Mouse (Mus musculus) spleen, adult 2 months (tissue): ENCODE data around the gene Zfand3. TPM values are rescaled to one million over a fixed set of nuclear protein-coding genes. Genes with fewer than 3 reads are reported as not detected.

Experiments
- DNase-seq, 2 experiments: peaks; one replicate each; pipeline versions ENCODE4 v3.0.0 to v3.0.0-alpha.2; 2012 to 2021; ENCODE audit warnings: low spot score in 2 of 2, low read depth in 1 of 2
- H3K27ac ChIP-seq: fragments of 200-500 bp; 2 replicates; pipeline ENCODE4 v1.5.1; 2012; ENCODE audit warnings: low read length, inconsistent platforms; ENCODE audit not compliant: insufficient read depth
- H3K27me3 ChIP-seq: fragments of 200-500 bp; 2 replicates; pipeline ENCODE4 v1.6.1; 2012; ENCODE audit warnings: mild to moderate bottlenecking, moderate library complexity, low read length, inconsistent platforms; ENCODE audit not compliant: control insufficient read depth, insufficient read depth
- H3K36me3 ChIP-seq: fragments of 200-500 bp; 2 replicates; pipeline ENCODE4 v1.6.1; 2012; ENCODE audit warnings: mild to moderate bottlenecking, low read length, inconsistent platforms; ENCODE audit not compliant: control insufficient read depth, insufficient read depth
- H3K4me1 ChIP-seq: fragments of 200-500 bp; 2 replicates; pipeline ENCODE4 v1.6.1; 2011; ENCODE audit warnings: inconsistent platforms; ENCODE audit not compliant: control insufficient read depth, insufficient read depth, insufficient read length
- H3K4me3 ChIP-seq: fragments of 200-500 bp; 2 replicates; pipeline ENCODE4 v1.5.1; 2011; ENCODE audit warnings: mild to moderate bottlenecking, inconsistent platforms; ENCODE audit not compliant: insufficient read depth, insufficient read length; ENCODE audit errors: extremely low read depth
- CTCF ChIP-seq: fragments of 200-500 bp; IDR thresholded peaks from 2 replicates; pipeline ENCODE4 v1.5.1; 2011; ENCODE audit warnings: mild to moderate bottlenecking, inconsistent platforms; ENCODE audit not compliant: insufficient read depth, insufficient read length, insufficient replicate concordance; ENCODE audit errors: extremely low read depth
- POLR2A ChIP-seq: fragments of 200-500 bp; IDR thresholded peaks from 2 replicates; pipeline ENCODE4 v1.6.1; 2011; ENCODE audit warnings: low read depth, low read length, inconsistent platforms
- WGBS: fragments of 180-500 bp; shearing (Covaris S2); methylation state at CpG from one replicate; pipeline ENCODE4 v1.1.7; 2018; 5-methylcytosine and 5-hydroxymethylcytosine counted together
- polyA plus RNA-seq: library from polyadenylated mRNA; depleted of rRNA; stranded (reverse); fragments of >200 nt; gene quantifications from 2 replicates; pipeline ENCODE4 v1.2.3, GENCODE M21; 2012

Zfand3 gene
- polyA plus RNA-seq, 1 experiment, result 50.5 TPM

- no peak overlapping the region for H3K27ac ChIP-seq
- TF ChIP-seq POLR2A (no peak), CTCF (no peak)
- H3K27me3 ChIP-seq, result no peaks in the 10 kb centered on the region
- DNase-seq, result no peak
- H3K4me1 ChIP-seq, result no peaks in the 10 kb centered on the region
- no peaks in the 10 kb centered on the region for H3K36me3 ChIP-seq
- no peak overlapping the region for H3K4me3 ChIP-seq
- WGBS, result 70% methylated on average over 3 of the region's 3 CpGs
Observed at GRCm38 (mm10) chr17:29985534-29985933, 19.0 kb upstream of the Zfand3 start.

GRCm38 (mm10) chr17:29988141-29988540 lies 16.4 kb upstream of the Zfand3 start:
- Histone ChIP-seq H3K4me3 (no peak overlapping the region), H3K4me1 (no peaks in the 10 kb centered on the region), H3K36me3 (no peaks in the 10 kb centered on the region), H3K27ac (no peak overlapping the region), H3K27me3 (no peaks in the 10 kb centered on the region)
- DNase-seq, result no peak
- no peak for TF ChIP-seq CTCF
- no peak for TF ChIP-seq POLR2A
- WGBS, result 37% methylated on average over 5 of the region's 5 CpGs

GRCm38 (mm10) chr17:29989653-29990052 lies 14.9 kb upstream of the Zfand3 start:
- no peaks in the 10 kb centered on the region for H3K4me1 ChIP-seq
- 80% methylated on average over 5 of the region's 5 CpGs for WGBS
- TF ChIP-seq POLR2A, result no peak
- TF ChIP-seq CTCF, result no peak

GRCm38 (mm10) chr17:29990136-29990535 lies 14.4 kb upstream of the Zfand3 start:
- Histone ChIP-seq H3K4me3 (no peak overlapping the region), H3K27me3 (no peaks in the 10 kb centered on the region), H3K36me3 (no peaks in the 10 kb centered on the region), H3K4me1 (no peaks in the 10 kb centered on the region), H3K27ac (no peak overlapping the region)
- TF ChIP-seq POLR2A (no peak), CTCF (no peak)
- WGBS, result 96% methylated on average over 3 of the region's 3 CpGs
- no peak for DNase-seq

More at GRCm38 (mm10) chr17:29989653-29990052, 14.9 kb upstream of the Zfand3 start:
- no peak for DNase-seq
- H3K27me3 ChIP-seq, result no peaks in the 10 kb centered on the region
- no peak overlapping the region for H3K4me3 ChIP-seq
- H3K27ac ChIP-seq, result no peak overlapping the region
- H3K36me3 ChIP-seq, result no peaks in the 10 kb centered on the region

- TF ChIP-seq POLR2A (no peak), CTCF (no peak)
- no peak for DNase-seq
- 77% methylated on average over 2 of the region's 2 CpGs for WGBS
- no peaks in the 10 kb centered on the region for H3K4me1 ChIP-seq
- H3K4me3 ChIP-seq, result no peak overlapping the region
- H3K36me3 ChIP-seq, result no peaks in the 10 kb centered on the region
- H3K27ac ChIP-seq, result no peak overlapping the region
- no peaks in the 10 kb centered on the region for H3K27me3 ChIP-seq
Observed at GRCm38 (mm10) chr17:29990845-29991244, 13.7 kb upstream of the Zfand3 start.

- DNase-seq, result no peak
- no peak overlapping the region for H3K4me3 ChIP-seq
- H3K27me3 ChIP-seq, result no peaks in the 10 kb centered on the region
- H3K36me3 ChIP-seq, result no peaks in the 10 kb centered on the region
- H3K27ac ChIP-seq, result no peak overlapping the region
- TF ChIP-seq CTCF (no peak), POLR2A (no peak)
- no peaks in the 10 kb centered on the region for H3K4me1 ChIP-seq
- WGBS, result 92% methylated on average over 8 of the region's 8 CpGs
Observed at GRCm38 (mm10) chr17:29993488-29993887, 11.0 kb upstream of the Zfand3 start.

GRCm38 (mm10) chr17:29994011-29994410 lies 10.5 kb upstream of the Zfand3 start:
- H3K4me3 ChIP-seq, result no peak overlapping the region
- WGBS, result 51% methylated on average over 3 of the region's 3 CpGs
- TF ChIP-seq POLR2A (no peak), CTCF (no peak)
- no peaks in the 10 kb centered on the region for H3K27me3 ChIP-seq
- H3K36me3 ChIP-seq, result no peaks in the 10 kb centered on the region
- H3K4me1 ChIP-seq, result no peaks in the 10 kb centered on the region
- no peak for DNase-seq
- H3K27ac ChIP-seq, result no peak overlapping the region

GRCm38 (mm10) chr17:29994459-29994858 lies 10.1 kb upstream of the Zfand3 start:
- TF ChIP-seq POLR2A (no peak), CTCF (no peak)
- no peaks in the 10 kb centered on the region for H3K27me3 ChIP-seq
- no peak overlapping the region for H3K27ac ChIP-seq
- DNase-seq, result no peak
- H3K4me3 ChIP-seq, result no peak overlapping the region
- no peaks in the 10 kb centered on the region for H3K4me1 ChIP-seq
- WGBS, result 88% methylated on average over 4 of the region's 4 CpGs
- no peaks in the 10 kb centered on the region for H3K36me3 ChIP-seq
